Mouse (Mus musculus): ENCODE results near the gene Zfp286.
A peak's percentile ranks its signal among the peaks of the same experiment; 100 is the strongest.

The Zfp286 gene

DNA sequence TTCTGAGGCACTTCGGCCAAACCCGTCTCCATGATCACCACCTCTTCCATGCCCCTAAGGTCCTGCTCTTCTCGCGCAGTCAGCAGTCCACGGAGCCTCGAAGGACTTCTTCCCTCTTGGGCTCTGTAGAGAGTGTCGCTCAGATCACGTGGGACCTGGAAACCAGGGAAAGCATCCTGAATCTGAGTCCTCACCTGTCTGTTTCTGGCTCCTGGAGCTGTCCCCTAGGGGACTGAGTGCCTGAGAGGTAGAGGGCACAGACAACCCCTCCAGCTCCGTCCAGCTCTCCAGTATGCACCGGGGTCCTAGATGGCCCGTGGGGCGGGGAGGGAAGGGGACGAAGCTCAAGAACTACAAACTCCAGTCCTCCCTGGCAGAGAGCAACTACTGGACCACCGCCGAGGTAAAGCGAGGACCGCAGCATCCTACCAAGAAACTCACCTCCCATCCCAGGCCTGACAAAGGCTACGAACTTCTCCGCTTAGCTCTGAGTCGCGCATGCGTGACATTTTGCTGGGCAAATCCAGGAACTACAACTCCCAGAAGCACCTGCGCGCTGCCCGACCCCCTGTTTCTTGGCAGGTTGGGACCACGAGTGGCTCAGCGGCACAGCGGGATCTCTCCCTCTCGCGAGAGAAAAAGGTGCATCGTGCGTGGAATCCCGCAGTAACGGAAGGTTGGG, at the start of gene Zfp286:
Gene Zfp286 (minus strand): TSS at position 528 of the 682 bp plus-strand sequence.
- no peak for DNase-seq (ENCODE audit: extremely low read depth, insufficient read length, low spot score)

DNA sequence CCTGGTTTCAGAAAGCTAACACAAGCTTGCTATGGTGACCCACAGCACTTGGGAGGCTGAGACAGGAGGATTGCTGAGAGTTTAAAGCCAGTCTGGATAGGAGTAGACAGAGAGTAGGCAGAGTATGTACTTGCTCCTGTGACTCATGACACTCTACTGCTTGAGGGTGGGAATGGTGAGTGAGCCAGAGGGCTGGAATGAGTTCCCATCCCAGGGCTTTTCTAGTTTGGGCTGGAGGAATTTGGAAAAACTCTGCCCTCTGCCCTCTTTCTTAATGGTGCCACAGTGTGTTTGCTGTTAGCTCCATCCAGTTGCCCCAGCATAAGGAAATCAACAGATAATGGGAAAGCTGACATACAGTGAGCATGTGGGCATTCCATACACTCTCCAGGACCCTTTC, 42.6 kb upstream of the Zfp286 start:
- no peak for DNase-seq (ENCODE audit: extremely low read depth, insufficient read length, low spot score)

DNA sequence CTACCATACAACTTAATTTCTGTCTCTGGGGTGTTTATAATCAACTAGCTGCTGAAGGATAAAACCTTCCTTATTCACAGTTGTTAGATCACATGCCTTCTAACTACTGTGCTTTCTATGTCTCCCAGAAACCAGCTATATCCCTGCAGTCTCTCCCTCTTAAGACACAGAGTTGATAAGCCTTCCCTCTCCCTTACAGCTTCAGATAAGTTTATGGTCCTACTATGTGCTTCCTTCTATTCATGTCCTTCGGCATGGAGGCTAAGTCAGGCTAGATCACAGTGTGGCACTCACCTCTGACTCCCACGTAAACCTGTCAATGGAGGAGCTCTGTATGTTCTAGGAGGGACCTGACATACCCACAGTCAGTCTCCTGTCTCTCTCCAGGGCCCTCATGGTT, 41.1 kb upstream of the Zfp286 start:
- DNase-seq (ENCODE audit: extremely low read depth, insufficient read length, low spot score) = no peak

DNA sequence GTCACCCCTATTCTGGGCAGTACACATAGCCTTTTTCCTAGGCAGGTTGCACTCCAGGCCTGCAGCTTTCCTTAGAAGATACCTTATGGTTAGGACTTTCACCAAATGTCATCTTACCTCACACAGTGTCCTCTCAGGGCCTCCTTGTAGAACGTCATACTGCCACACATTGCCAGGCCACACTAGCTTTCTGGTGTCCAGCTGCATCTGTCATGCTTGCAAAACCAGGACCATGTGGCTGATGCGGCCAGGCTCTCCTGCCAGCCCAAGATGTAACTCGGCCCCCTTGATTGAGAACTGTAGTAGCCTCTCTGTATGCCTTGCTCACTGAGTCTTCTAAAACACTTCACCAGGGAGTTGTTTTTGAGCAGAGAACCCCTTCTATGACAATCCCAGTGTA, 38.6 kb upstream of the Zfp286 start:
- DNase-seq (ENCODE audit: extremely low read depth, insufficient read length, low spot score) = no peak

DNA sequence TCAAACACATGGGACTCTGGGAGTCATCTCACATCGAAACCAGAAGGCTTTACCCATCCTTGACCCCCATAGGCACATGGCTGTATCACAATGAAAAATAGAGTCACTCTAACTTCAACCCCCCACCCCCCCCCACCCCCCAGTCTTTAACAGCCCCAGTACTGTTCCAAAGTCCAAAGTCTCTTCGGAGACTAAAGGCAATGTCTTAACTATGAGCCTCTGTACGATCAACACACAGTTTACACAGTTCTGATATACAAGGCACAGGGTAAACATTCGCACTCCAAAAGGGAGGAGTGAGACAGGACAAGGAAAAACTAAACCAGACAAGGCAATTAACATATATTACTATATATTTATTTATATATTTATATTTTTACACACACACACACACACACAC, 37.9 kb upstream of the Zfp286 start:
- no peak for DNase-seq (ENCODE audit: extremely low read depth, insufficient read length, low spot score)

DNA sequence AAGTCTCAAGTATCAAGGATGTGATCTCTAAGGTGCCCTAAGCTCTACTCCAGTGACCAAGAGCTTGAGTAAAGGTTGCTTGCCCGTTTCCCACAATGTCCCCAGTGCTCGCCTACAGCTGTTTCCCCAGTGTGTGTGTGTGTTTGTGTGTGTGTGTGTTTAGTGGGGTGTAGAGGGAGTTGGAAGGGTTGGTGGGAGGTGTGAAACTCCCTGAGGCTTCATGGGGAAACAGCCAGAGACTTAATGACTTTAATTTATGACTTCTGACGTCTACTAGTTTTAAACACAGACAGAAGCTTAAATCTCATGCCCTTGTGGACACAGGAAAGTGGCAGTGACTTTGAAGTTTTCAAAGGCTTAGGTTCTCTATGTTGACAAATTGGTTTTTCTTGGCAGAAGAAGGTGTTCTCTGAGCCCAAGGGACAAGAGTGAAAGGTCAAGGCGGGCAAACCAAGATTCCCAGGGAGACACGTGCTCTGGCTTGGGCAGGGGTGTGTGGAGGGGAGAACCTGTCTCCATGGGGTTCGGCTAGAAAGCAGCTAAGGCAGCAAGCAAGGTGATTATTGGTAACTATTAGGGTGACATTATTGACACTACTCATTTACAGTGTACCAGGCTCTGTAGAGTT, 37.0 kb upstream of the Zfp286 start:
- no peak for DNase-seq (ENCODE audit: extremely low read depth, insufficient read length, low spot score)

DNA sequence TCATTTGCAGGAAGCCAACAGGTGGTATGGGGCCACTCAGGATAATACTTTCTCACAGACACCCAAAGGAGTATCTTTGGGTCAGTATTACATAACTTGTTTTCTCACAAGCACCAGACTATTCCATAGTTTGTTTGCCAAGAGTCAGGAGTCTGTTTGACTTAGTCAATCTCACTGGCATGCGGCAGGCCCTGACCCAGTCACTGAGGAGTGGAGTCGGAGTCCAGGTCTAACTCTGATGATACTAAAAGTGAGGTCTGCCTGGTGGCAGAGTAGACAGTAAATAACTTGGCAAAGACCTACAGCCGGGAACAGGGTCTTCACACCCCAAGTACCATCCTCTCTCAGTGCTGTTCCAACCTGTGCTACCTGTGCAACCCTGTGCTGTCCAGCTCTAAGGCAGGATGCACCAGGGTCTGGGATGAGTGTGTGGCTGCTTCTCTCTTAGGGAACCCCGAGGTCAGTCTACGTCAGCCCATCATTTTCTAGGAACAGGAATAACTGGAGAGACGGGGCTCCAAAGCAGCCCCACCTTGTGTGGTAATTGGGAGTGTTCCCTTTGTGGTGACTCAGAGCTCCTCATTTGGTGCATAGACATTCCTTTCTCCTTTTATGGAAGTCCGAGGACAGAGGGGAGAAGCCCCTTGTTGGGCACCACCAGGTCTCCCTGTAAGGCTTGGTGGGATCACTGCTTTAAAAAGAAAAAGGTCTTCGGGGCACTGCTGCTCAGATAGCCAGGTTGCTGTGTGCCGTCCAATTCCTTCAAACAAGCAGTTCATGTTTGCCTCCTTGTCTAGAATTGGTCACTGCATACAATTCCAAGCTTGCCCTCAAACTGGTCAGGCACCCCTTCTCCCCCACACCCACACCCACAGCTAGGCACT, 36.2 kb upstream of the Zfp286 start:
- DNase-seq (ENCODE audit: extremely low read depth, insufficient read length, low spot score) = peak; percentile 11

DNA sequence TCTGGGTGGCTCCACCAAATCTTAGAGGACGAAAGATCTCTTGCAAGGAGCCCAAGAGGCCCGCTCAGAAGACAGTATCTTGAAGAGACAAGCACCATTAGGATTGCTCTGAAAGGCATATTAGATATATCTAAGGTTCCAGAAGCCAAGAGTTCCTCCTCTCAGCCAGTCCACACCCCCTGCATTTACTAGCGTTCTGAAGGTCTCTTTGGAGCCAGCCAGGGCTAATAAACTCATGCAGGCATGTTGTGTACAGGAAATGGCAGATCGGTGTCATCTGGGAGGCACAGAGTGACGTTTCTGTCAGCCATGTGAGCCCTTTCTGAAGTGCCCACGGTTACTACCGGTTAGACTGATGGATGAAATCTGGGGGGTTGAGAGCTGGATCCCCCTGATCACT, 34.9 kb upstream of the Zfp286 start:
- no peak for DNase-seq (ENCODE audit: extremely low read depth, insufficient read length, low spot score)

DNA sequence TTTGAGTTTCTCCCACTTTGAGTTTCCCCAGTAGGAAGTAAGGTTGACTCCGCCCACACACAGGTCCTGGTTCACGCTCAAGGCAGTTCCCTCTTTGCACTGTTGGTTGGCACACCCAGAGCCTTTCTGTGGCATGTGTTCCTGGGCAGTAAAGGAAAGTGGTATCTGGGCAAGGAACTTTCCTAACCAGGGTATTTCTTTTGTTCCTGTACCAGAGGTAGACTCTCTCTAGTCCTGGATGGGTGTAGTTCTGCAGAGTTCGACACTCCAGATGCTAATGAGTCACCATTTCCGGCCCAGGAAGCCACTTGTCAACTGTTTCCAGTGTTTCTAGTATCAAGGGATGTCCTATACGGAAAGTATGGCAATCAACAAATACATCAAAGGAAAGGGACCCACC, 32.6 kb upstream of the Zfp286 start:
- peak; percentile 63 for DNase-seq (ENCODE audit: extremely low read depth, insufficient read length, low spot score)

DNA sequence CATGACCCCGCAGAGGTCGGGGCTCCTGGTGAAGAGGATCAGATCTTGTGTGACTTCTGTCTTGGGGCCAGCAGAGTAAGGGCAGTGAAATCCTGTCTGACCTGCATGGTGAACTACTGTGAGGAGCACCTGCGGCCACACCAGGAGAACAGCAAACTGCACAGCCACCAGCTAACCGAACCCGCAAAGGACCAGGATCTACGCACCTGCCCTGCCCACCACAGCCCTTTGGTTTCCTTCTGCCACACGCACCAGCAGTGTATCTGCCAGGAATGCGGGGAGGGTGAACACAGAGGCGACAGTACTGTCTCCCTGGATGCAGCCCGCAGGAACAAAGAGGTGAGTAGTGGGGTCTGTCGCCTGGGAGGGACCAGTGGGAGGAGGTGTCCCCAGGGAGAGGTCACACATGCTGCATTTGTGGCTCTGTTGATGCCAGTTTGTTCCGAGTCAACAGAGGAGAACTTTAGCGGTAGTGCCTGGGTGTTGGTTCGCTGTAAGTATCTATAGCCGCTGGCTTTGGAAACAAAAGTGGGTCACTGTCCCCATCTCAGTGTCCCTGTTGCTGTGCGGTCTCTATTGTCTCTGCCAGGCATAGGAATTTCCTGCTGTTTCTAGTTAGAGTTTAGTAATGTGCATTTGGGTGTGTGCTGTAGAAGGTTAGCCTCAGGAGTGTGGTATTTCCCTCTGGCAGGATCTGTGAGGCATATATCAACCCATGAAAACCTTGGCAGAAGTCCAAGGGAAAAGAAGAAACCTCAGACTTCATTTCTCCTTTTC, 31.6 kb upstream of the Zfp286 start:
- DNase-seq (ENCODE audit: extremely low read depth, insufficient read length, low spot score) = no peak

DNA sequence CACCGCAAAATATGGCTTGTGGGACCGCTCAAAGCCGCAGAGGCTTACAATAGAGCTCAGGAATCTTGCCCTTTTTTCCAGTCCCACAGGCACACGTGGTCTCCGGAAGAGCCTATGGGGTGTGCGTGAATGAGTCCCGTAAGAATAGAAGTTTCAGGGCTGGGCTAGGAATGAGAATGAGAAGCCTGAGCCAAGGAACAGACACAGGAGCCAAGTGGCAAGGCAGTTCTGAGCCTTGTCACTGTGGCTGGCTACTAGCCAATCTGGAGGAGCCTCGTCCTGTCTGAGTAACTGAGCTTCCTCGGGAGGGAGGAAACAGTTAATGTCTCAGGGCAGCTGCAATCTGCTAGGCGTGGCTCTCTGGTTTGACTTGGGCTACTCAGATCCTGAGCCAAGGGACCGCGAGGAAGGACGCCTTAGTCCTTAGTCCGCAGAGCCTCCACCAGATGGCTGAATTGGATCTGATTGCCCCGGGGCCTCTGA, 30.8 kb upstream of the Zfp286 start, which contains the start of gene Trim16:
Gene Trim16 (plus strand): TSS at position 173 of the 483 bp plus-strand sequence.
- peak; percentile 88 for DNase-seq (ENCODE audit: extremely low read depth, insufficient read length, low spot score)

DNA sequence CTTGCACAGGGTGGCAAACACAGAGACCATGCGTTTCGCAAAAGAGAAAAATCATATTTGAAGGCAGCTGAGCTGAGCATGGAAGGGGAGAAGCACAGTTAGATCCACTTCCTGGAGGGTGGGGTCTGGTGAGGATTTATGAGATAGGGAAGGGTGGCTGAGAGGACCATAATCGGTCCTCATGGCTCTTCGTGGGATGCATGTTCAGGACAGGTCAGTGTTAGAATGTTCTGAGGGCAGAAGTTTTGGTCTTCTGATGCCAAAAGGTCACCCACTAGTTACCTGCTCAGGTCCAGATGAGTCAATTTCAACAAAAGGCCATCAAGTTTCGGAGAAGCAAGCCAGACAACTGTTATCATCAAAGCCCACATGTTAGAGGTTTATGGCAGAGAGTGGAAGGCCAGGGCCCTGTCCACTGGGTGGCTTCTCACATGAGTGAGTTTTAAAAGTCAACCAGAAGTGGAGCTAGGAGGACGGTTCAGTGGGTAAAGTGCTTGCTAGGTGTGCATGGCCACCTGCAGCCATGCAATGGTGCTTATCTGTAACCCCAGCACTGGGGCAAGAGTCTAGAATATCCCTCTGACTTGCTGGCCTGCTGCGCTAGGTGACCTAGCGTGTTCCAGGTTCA, 29.9 kb upstream of the Zfp286 start:
- DNase-seq (ENCODE audit: extremely low read depth, insufficient read length, low spot score) = no peak

DNA sequence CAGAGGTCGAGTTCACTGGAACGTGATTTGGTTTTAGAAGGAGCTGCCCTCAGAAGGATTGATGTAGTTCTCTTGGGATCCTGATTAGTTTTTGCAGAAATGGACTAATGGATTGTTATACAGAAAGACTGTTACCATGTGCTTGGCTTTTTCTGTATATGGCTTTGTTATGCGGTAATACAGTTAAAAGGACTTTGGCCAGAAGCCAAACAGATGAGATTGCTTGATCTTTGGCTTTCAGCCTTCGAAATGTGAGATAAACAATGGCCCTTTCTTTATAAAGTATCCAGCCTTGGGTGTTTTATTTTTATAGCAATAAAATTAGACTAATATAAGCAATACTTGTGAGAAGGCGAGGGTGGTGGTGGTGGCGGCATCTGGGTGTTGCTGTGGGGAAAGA, 27.3 kb upstream of the Zfp286 start:
- no peak for DNase-seq (ENCODE audit: extremely low read depth, insufficient read length, low spot score)

DNA sequence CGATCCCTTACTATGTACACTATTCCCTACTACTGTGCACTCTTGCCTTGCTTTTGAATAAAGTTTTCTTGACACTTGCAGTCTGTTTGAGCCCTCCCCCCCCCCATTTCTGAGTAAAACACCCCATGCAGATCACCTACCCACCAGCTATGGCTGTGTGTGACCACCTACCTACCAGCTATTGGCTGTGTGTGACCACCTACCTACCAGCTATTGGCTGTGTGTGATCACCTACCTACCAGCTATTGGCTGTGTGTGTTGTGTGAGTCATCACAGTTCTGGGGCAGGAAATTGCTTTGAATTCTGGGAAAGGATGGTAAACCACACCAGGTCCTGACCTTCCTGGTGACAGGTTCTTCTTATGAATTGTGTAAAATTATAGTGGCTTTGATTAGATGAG, 26.2 kb upstream of the Zfp286 start:
- peak; percentile 22 for DNase-seq (ENCODE audit: extremely low read depth, insufficient read length, low spot score)

DNA sequence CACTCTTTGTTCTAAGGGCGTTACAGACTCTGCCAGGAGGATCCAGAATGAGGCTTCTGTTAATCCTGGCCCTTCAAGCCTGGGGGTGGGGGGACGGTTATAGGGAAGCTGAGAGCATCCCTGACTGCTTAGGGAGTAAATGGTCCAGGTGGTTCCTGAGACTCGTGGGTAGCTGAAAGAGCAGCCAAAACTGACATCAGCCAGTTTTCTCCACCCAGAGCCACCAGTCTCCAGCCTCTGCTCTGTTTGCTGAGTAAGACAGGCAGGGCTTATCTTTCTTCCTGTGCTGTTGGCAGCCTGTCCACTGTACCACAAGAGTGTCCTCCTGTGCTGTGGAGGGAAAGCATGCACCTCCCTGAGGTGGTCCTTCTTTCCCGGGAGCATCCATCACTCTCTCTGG, 25.4 kb upstream of the Zfp286 start:
- peak; percentile 20 for DNase-seq (ENCODE audit: extremely low read depth, insufficient read length, low spot score)

DNA sequence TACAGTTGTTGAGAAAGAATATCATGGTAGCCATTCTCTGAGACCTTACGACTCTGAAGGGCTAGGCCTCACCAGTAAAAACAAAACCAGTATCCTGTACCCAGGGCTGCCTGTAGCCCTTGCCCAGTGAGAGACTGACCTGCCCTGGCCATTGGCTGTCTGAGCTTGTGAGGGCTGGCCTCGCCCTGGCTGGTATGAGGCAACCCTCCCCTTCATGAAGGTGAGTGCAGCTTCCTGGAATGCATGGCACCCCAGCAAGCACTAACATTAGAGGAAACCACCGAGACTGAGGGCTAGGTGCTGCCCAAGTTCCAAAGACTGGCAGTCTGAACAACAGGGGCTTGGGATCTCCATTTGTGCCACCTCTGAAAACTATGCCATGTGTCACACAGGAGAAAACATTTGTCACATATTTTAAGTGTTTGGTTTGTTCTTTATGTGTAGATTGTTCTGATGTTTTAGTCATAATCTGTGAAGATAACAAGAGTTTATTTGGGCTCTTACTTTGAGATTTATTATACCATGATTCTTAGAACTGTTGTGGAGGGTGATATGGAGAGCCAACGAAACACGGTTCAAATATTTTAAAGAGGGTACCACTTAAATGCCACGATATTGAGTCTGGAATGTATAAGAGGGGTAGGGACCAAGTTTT, 24.8 kb upstream of the Zfp286 start:
- DNase-seq (ENCODE audit: extremely low read depth, insufficient read length, low spot score) = peak; percentile 67

DNA sequence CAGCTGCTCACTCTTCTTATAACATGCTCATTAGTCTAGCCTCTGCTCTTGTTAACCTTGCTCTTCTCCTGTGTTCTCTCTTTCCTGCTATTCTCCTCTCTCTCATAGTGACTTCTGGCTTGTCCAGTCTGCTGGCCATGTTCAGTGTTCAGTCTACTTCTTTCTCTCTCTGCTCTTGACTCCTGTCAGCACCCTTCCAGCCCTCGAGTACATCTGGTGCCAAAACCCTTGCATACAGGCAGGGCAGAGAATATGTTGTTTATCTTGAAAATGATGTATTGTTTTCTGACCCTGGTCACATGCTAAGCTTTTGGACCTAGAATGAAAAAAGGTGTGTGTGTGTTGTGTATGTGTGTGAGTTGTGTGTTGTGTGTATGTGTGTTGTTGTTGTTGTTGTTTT, 24.2 kb upstream of the Zfp286 start:
- DNase-seq (ENCODE audit: extremely low read depth, insufficient read length, low spot score) = no peak

DNA sequence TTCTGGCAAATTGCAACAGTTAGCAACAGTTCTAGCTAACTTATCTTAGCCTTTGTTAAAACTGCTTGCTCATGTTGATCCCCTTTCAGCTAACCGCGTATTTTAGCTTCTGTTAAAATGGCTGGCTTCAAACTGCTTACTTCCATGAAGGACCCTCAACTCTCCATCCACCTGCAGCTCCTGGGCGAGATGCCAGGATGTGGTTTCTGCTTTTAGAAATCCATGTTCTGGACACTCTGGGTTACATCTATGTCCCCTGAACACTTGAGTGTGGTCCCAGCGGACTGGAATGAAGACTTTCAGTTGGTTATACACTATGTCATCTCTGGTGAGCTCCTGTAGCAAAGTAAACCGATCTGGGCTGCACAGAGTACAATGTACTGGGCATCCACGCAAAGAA, 23.0 kb upstream of the Zfp286 start:
- no peak for DNase-seq (ENCODE audit: extremely low read depth, insufficient read length, low spot score)

DNA sequence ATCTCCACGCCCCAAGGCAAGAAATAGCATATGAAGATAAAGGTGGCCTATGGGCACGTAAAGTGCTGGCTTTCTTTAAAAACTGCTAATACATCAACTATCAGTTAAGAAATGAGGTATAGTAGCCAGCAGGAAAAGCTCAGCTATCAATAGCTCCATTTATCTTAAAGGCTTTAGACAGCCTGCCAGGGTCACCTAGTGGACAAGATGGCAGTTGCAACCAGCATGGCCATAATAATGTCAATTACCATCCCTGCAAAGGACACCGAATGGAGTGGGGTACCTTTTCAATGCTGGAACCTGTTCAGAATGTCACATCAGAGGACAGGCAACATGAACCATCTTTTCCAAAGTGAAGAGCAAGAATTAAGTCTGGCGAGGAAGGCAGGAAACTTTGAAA, 19.9 kb upstream of the Zfp286 start:
- no peak for DNase-seq (ENCODE audit: extremely low read depth, insufficient read length, low spot score)

DNA sequence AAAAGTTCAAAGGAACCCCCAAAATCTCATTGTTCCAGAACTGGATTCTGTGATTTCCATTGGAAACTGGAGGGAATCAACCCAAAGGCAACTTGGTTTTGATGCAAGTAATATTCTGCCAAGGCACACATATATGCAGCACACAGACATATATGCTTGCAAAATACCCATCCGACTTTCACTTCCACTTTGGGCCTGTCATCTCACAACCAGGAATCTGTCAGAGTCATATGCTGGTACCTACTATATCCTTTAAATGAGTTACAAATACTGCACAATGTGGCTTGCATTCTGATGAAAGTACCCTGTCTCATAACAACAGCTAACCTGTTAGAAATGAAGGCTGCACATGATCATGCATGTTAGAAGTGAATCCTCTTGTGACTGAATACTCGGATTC, 18.7 kb upstream of the Zfp286 start:
- DNase-seq (ENCODE audit: extremely low read depth, insufficient read length, low spot score) = no peak

Data from 3134 (cell line).